Mouse (Mus musculus) adrenal gland, postnatal 25 days (tissue): Measurements from ENCODE around the gene Cybrd1. TPM values are rescaled to one million over a fixed set of nuclear protein-coding genes. Genes with fewer than 3 reads are reported as not detected.
A peak's percentile ranks its signal among the peaks of the same experiment; 100 is the strongest.

Experiments used
- DNase-seq: peaks from one replicate; pipeline ENCODE4 v3.0.0; 2021; ENCODE audit warnings: mixed read lengths
- long read RNA-seq: library from polyadenylated mRNA; stranded (forward); transcript quantifications from one replicate; pipeline ENCODE4 v2.0.0, GENCODE M21; 2021
- total RNA-seq: library from RNA; stranded (reverse); gene quantifications from 2 replicates; pipeline ENCODE4 v1.2.3, GENCODE M21; 2021

The Cybrd1 gene
- 0.48 and 0.58 TPM in 2 replicates for total RNA-seq
- long read RNA-seq, result 0 reads

- peak; percentile 49 for DNase-seq
These were observed at the start of gene Cybrd1 for GRCm38 (mm10) chr2:71117797-71118708. TSS of gene Cybrd1 (plus strand) at chr2:71117923.

GRCm38 (mm10) chr2:71071601-71072000, 46.1 kb upstream of the Cybrd1 start:
- DNase-seq, result no peak

- DNase-seq, result no peak
These were observed 44.4 kb upstream of the Cybrd1 start for GRCm38 (mm10) chr2:71073330-71073729.

- no peak for DNase-seq
These were observed 43.9 kb upstream of the Cybrd1 start for GRCm38 (mm10) chr2:71073828-71074227.

- no peak for DNase-seq
These were observed 35.3 kb upstream of the Cybrd1 start for GRCm38 (mm10) chr2:71082416-71082815.

DNA sequence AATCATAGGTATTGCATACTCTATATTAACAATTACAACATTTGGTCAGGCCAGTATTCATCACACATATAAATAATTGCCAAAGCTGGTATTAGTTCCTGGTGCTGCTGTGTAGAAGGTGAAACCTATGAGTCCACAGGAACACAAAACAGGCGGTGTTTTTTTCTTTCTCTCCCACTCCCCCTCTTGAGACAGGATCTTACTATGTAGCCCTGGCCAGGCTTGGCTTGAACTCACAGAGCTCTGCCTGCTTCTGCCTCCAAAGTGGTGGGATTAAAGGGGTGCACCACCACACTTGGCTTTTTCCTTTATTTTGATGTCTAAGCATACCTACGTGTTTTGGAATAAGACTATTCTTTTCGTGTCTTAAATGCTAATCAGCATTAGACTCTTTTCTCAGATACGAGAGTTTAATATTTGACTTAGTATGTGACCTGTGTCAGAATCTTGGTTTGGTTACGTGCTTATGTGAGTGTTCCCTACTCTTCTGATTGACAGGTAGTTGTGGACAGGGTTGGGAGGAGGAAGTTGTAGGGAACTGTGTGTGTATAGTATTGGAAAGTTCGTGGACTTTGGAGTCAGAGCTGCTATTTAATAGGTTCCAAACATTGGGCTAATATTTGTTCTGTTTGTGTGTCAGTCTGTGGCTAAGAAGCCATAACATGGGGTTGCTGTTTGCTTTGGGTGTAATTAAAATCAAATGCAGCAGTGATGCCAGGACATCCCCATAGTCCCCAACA, 34.1 kb upstream of the Cybrd1 start:
- DNase-seq, result no peak

DNA sequence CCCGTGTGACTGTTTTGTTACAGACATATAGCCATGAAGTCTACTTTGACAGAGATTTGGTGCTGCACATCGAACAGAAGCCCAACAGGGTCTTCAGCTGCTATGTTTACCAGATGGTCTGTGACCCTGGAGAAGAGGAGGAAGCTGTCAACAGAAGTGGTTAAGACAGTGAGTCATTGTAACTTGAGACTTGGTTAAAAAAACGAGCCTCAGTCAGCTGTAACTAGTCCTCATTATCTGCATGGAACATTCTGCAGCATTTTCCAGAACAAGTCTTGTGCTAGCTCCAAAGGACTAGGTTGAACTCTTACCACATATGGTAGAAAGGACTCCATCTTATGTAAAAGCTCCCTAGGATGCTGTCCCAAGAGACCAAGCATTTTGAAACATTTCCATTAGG, 28.0 kb upstream of the Cybrd1 start:
- DNase-seq, result no peak

DNA sequence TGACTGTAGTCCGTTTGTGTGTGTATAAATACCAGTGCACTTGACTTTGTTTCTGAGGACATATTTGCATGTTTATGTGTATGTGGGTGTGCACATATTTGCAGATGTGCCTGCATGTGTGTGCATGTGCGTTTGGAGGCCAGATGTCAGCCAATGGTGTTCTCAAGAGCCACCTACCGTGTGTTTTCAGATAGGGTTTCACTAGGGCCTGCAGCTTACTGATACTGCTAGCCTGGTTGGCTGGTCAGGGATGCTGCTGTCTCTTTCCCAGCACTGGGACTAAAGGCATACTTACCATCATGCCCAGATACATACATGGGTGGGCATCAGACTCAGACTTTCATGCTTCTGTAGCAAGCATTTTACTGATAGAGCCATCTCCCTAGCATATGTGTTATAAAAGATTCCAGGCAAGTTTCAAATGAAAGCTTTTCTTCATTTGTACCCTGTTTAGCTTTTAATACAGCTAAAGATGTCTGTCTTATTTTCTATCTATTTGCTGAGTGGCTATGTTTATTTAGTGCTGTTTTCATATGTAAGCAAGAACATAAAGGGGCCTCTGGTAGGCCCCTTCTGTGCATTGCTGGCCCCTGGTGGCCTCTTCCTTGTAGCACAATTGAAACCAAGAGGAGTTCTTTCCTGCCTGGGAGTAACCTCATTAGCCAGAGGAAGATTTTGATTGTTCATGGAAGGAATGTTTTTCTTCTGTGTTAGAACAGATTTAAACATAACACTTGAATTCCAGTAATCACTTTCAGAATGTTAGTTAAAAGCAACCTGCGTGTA, 26.9 kb upstream of the Cybrd1 start:
- no peak for DNase-seq

GRCm38 (mm10) chr2:71096170-71096569, 21.6 kb upstream of the Cybrd1 start:
- DNase-seq, result no peak

DNA sequence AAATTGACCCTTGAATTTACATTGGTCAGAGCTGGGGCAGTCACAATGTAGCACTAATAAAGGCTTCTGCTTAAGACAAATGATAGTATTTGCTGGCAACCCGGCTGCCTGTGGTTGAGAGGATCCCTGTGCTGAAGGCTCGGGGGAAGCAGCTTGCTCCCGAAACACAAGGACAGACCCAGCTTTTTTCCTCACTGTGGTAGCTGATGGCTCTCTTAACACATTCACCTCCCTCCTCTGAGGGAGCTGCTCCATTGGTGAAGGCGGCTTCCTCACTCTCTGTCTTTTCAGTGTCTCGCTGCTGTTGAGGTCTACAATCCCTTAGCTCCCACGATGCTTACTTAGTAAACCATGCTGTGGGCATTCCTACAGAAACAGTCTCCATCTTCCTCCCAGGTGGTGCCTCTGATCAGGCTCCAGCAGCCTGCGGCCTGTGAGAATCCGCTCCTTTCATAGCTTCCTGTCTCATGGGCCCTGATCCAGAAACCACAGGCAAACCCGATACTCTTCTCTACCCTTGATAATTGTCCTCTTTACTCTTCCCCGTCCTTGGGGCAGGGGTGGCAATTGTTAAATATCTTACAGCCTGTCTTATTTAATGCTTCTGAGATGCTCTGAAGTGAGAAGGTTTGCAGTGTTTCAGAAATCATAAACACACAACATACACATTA, 15.0 kb upstream of the Cybrd1 start:
- no peak for DNase-seq

DNA sequence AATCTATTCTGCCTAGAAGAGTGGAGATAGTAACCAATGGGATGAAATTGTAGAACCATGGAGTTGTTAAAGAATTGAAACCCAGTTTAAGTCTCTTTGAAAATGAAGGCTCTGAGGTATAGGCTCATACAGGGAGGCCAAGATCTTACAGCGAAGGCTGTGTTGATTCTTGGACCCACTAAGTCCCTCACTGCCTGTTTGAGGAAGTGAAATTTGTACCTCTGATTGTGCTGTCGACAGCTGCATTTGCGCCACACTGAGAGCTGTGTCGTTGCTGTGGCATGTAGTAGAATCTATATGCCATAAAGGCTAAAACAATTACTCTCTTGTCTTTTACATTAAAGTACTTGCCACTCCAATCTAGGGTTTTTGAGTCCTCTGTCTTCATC, 14.4 kb upstream of the Cybrd1 start:
- DNase-seq, result no peak

GRCm38 (mm10) chr2:71104696-71105095, 13.0 kb upstream of the Cybrd1 start:
- no peak for DNase-seq

- no peak for DNase-seq
These were observed 12.1 kb upstream of the Cybrd1 start for GRCm38 (mm10) chr2:71105469-71106215.

DNA sequence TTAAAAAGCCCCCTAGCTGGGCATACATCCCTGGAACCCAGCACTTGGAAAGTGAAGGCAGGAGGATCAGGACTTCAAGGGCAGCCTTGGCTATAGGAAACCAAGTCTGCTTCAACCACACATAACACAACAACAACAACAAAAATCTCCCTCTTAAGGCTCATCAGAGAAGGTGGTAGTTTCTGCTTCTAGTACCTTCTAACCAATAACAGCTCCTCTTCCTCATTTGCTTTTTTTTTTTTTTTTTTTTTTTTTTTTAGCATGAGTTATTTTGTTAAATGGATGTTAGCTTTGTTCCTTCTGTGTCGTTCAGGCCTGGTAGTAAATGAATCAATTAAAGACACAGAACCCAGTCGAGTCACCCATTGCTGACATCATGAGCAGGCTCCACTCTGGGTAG, 10.5 kb upstream of the Cybrd1 start:
- DNase-seq, result no peak

DNA sequence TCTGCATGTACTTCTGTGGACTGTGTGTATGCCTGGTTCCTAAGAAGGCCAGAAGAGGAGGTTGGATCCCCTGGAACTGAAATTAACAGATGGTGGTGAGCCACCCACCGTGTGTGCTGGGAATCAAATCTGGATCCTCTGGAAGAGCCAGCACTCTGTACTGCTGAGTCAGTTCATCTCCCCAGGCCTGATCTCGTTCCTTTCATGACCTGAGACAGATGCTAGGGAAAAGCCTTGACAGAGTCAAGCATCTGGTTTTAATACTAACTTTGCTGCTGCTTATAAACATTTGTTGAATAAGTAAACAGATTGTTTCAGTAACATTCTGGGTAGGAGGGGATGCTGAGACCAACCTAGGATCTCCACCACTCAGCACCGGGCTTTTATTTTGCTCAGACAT, 9.2 kb upstream of the Cybrd1 start:
- DNase-seq, result no peak

DNA sequence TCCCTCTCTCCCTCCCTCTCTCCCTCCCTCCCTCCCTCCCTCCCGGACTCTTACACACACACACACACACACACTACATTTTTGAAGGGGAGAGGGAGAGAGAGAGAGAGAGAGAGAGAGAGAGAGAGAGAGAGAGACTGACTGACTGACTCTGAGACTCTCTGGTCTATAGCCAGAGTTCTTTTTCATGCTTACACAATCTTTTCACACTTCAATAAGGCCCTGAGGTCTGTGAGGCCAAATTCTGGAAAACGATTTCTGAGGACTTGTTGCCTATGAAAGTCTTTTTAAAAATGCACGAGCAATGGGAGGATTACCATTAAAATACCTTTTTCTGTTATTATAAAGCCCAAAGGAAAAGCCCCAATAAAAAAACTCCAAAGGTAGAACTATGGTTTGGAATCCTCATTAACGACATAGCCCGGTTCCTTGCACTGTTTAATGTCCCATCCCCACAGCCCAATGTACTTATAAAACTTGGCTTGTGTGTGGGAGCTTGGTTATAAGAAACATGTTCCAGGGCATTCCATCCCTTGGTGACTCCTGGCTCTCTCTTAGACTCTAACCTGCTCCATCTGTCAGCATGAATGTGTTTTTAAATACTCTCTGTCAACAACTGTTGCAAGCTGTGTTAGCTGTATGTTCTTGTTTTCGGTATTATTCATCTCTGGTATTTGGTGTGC, 4.1 kb upstream of the Cybrd1 start:
- DNase-seq, result no peak

DNA sequence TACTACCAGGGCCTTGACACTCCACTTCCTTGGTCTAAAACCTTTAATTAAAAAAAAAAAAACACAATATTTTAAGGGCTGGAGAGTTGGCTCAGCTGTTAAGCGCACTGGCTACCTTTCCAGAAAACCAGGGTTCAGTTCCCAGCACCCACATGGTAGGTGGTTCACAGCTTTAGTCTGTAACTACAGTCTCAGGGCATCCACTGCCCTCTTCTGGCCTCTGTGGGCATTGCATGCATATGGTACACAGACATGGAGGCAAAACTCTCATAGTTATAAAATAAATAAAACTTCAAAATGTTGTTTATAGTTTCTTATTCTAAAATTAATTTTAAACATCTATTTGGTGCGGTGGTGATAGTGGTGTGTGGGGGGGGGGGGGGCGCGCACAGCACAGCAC, 1.6 kb upstream of the Cybrd1 start:
- DNase-seq, result no peak

- DNase-seq, result no peak
These were observed 3.1 kb downstream of the Cybrd1 start for GRCm38 (mm10) chr2:71120844-71121243.

- DNase-seq, result no peak
These were observed 3.7 kb downstream of the Cybrd1 start for GRCm38 (mm10) chr2:71121406-71121805.

DNA sequence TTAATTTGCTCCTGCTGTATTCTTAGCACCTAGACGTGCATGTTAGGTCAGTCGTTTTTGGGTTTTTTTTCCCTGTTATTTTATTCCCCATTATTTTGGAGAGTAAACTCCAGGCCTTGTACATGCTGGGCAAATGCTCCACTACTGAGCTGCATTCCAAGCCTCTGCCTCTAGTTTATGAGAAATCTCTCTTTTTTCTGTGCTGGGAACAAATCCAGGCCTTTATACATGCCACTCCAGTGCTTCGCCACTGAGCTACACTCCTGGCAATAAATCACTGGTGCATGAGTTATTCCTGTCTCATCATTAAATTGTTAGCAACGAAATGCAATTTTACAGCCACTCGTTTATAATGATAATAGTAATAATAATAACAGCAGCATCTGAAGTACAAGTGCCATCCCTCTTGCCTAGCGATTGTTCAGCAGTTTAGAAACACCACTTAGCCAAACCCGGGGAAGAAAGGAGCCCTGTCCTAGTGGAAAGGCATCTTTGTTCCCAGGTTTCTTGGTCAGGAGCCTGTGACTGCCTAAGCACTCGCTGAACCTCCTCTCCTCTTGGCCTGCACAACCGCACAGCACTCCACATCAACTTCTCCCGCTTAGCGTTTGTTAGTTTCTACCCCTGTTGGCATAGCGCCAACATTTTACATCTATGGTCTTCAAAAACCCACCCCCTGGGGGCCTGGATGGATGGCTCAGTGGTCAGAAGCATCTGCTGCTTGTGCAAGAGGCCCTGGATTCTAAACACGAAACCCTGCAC, 4.7 kb downstream of the Cybrd1 start:
- no peak for DNase-seq
